Mouse (Mus musculus) megakaryocyte, embryonic 14.5 days (primary cell): Measurements from ENCODE around the gene Ppp6r3.

Experiments used
- FLI1 ChIP-seq: IDR thresholded peaks from 2 replicates; pipeline ENCODE4 v1.6.1; 2012; ENCODE audit warnings: low read length, inconsistent platforms, mixed read lengths
- GATA1 ChIP-seq: IDR thresholded peaks from 3 replicates; pipeline ENCODE4 v1.6.1; 2012; ENCODE audit warnings: mixed read lengths, low read length, inconsistent platforms, borderline replicate concordance

DNA sequence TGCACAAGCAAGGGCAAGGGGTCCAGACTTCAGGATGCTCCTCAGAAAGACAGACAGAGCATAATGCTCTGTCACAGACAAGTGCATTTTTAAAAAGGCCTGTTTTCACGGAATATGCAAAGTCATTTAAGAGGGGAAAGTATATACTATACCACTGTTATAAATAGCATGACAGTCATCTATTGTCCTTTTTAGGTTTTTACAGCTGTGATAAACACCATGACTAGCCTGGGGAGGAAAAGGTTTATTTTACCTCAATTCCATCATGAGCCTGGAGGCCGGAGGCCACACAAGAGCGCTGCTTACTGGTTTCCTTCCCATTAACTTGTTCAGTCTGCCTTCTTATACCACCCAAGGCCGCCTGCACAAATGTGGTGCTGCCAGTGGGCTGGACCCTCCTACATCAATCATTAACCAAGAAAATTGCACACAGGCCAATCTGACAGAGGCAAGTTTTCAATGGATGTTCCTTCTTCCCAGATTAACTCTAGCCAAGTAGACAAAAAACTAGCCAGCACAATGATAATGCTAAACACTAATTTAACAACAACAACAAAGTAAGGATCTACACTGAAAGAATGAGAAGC, 23.9 kb downstream of the Ppp6r3 start:
- no peak for TF ChIP-seq FLI1
- no peak for TF ChIP-seq GATA1
